Mouse (Mus musculus) inflammation-experienced regulatory T-cells (primary cell): ENCODE results near the gene Mecr. TPM values are rescaled to one million over a fixed set of nuclear protein-coding genes. Genes with fewer than 3 reads are reported as not detected.

Experiments
- polyA plus RNA-seq, 2 experiments: library from polyadenylated mRNA; unstranded; fragments of 100-300 nt; shearing (Covaris generic); gene quantifications; one replicate each; pipeline ENCODE4 v1.2.1; 2017

Mecr gene
- polyA plus RNA-seq, result 10 to 100 TPM; 21.5 to 36.3 TPM

DNA sequence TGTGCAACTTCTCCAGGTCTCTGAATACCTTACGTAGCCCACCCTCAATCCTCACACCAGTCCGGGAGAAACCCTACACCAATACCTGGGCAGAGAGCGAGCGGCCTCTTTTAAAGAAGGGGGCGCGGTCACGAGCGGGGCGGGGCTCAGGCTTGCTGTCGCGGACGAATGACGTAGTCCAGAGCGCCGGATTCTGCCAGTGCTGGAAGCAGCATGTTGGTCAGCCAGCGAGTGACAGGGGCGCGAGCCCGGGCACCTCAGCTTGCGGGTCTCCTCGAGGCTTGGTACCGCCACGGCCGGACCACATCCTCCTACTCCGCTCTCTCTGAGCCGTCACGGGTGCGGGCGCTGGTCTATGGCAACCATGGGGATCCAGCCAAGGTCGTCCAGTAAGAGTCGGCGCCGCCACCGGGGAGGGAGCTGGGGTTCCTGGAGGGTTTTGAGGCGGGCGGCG lies at the start of gene Mecr:
Gene Mecr (plus strand): TSS at position 181 of the 454 bp plus-strand sequence.

DNA sequence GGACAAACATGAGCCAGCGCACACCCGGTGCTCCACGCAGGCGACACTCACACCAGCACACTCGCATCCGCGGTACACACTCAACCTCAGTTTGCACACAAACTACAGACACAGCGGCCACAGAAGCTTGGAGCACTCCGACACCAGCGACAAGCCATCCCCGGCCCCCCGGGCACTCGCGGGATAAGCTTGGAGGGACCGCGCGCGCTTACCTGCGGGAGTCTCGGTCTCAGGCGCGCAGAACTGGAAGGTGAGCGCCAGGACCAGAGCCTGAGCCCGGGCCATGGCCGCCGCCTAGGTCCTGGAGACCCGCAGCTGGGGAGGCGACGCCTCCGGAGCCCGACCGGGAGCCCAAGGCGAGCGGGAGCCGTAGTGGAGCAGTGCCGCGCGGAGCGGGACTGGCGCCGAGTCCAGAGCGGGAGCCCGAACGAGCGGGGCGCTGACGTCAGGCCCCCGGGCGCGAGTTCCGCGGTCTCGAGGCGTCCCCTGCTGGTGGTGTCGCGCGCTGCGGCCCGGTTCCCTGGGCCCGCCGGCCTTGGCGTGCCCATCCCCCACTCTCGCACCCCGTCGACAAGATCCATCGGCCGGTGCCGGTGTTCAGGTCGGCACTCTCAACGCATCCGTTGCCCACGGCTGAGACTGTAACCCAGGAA lies 5.3 kb upstream of the Mecr start, which contains the start of gene Ptpru:
Gene Ptpru (minus strand): TSS at position 417 of the 653 bp plus-strand sequence.

DNA sequence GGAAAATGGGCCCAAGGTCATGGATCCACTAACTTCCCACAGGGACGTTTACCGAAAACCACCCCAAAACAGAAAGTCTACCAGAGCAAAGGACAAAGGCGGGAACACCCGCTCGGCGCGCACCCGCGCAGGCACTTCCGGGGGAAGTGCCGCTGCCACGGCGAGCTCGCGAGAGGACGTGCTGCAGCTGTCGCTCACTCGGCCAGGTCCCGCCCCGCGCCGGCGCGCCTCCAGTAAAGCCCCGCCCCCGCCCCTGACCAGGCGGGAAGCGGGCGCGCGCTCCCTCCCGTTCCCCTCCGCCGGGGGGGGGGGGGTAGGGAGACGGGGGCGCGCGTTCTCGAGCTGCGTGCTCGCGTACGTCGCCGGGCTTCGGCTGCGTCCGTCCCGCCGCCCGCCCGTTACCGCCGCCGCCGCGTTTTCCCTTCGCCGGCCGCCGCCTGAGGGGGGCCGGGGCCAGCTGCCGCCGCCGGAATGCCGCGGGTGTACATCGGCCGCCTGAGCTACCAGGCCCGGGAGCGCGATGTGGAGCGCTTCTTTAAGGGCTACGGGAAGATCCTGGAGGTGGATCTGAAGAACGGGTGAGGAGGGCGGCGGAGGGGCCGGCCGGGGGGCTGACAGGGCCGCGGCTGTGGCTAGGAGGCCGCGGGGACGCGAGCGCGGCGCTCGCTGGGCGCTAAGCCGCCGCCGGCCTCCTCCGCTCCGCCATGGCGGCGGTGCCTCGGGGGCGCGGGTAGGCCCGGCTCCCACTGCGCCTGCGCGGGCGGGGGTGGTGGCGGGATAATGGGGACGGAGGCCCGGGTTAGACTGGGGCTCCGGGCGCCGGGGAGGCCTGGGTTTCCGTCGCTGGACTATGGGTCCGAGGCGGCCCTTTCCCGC lies 30.3 kb downstream of the Mecr start, which contains the start of gene Srsf4:
Gene Srsf4 (plus strand): TSS at position 325 of the 876 bp plus-strand sequence.

Other genes with a start within 250 kb of the Mecr start
- gene Ptpru, start 5.2 kb upstream of the Mecr start, polyA plus RNA-seq, result under 1 TPM in 1 of 2 experiments, not detected in 1; 0.36 TPM
- 100 to 1,000 TPM; 109 to 133 TPM for gene Srsf4, start 30.1 kb downstream of the Mecr start, polyA plus RNA-seq
- gene Tmem200b, start 78.3 kb downstream of the Mecr start, polyA plus RNA-seq, result not detected
- under 1 TPM; 0.16 to 0.21 TPM for gene Gm10300, start 231.2 kb downstream of the Mecr start, polyA plus RNA-seq
- gene Epb41, start 231.9 kb downstream of the Mecr start, polyA plus RNA-seq, result 100 to 1,000 TPM in 1 of 2 experiments, 10 to 100 TPM in 1; 62.0 to 117 TPM